Mouse (Mus musculus): ENCODE results near the gene Galnt2. TPM values are rescaled to one million over a fixed set of nuclear protein-coding genes. Genes with fewer than 3 reads are reported as not detected.

Galnt2 gene
- 37.4 TPM for polyA plus RNA-seq (2015; fragmentation: Illumina TruSeq; extraction: RNeasy Lipid Tissue Mini Kit (QIAGEN cat#74804); ENCODE audit: insufficient read depth, low read depth, low replicate concordance)

GRCm38 (mm10) chr8:124231176-124231484, at the start of gene Galnt2:
Gene Galnt2 (plus strand): TSS chr8:124231391.

Other genes starting within 250 kb of the Galnt2 start
- 4.5 TPM for gene Abcb10, start 248.3 kb upstream of the Galnt2 start, polyA plus RNA-seq (2015; fragmentation: Illumina TruSeq; extraction: RNeasy Lipid Tissue Mini Kit (QIAGEN cat#74804); ENCODE audit: insufficient read depth, low read depth, low replicate concordance)
- 4.8 TPM for gene Taf5l, start 210.0 kb upstream of the Galnt2 start, polyA plus RNA-seq (2015; fragmentation: Illumina TruSeq; extraction: RNeasy Lipid Tissue Mini Kit (QIAGEN cat#74804); ENCODE audit: insufficient read depth, low read depth, low replicate concordance)
- gene Urb2, start 209.9 kb upstream of the Galnt2 start, polyA plus RNA-seq (2015; fragmentation: Illumina TruSeq; extraction: RNeasy Lipid Tissue Mini Kit (QIAGEN cat#74804); ENCODE audit: insufficient read depth, low read depth, low replicate concordance) = 1.4 TPM
- 2.8 TPM for gene Pgbd5, start 208.3 kb downstream of the Galnt2 start, polyA plus RNA-seq (2015; fragmentation: Illumina TruSeq; extraction: RNeasy Lipid Tissue Mini Kit (QIAGEN cat#74804); ENCODE audit: insufficient read depth, low read depth, low replicate concordance)